Mouse (Mus musculus) c-Kit-positive CD71-negative TER-119-negative erythroid progenitor cells, embryonic 14.5 days (primary cell): ENCODE results near the gene Arntl.
A peak's percentile ranks its signal among the peaks of the same experiment; 100 is the strongest.

Source experiments
- DNase-seq: peaks from one replicate; pipeline ENCODE4 v3.0.0-alpha.2; 2013; ENCODE audit warnings: low read depth

The Arntl gene

DNA sequence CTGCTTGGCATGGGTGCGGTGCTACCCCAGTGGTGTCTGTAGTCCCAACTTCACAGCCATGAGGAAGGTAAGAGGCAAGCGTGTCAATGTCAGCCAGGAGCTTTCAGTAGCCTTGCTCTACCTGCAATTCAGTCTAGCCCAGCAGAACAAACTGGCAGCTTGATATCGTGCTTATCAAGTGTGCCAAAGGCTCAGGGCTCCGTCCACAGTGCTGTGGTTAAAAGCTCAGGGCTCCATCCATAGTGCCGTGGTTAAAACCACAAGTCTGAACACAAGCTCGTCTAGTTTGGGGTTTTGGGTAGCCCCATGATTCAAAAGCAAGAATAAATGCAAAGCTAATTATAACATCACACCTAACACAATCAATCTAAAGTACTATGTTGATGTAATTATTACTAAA, 87.3 kb downstream of the Arntl start:
- peak; percentile 26 for DNase-seq

DNA sequence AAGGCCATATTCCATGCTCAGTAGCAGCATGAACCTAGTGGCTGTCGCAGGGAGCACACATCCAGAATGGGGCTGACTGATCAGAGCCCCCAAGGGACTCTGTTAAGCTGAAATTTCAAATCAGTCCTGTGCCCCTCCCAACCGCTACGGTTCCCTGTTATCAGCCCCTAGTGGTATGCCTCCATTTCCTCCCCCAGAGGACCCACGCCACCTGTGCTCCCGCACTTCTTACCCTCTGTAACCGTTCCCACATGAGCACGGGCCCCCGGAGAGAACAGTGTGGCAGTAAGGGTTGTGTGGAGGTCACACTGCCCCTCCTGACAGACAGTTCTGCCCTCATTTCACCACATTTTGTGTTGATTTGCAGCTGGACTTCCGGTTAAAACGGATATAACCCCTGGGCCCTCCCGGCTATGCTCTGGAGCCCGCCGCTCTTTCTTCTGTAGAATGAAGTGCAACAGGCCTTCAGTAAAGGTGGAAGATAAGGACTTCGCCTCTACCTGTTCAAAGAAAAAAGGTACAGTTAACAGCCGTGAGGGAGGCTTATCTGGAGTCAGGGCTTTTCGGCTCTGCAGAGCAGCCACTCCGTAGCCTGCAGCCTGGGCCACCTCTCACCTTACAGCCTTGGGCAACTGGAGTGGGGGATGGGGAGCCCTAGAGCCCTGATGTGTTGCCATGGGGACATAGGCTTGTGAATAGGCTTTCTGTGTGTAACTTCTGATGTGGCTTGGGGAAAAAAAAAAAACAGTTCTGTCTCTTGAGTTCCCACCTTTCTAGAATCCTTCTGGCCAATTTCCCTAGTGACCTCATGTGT, 88.0 kb downstream of the Arntl start:
- peak; percentile 43 for DNase-seq

DNA sequence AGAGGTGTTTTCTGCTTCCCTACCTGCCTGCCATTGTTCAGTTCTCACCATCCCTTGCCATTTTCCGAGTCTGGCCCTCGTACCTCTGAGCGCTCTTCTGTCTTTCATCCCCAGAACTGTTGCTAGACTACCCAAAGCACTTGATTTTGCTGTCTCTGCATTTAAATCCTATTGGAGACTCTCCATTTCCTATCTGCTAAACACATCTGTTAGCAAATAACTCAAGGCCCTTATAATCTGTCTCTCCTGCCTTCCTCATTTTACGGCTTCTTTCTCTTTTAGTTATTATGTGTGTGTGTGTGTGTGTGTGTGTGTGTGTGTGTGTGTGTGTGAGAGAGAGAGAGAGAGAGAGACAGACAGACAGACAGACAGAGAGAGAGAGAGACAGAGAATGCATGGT, 90.5 kb downstream of the Arntl start:
- no peak for DNase-seq

DNA sequence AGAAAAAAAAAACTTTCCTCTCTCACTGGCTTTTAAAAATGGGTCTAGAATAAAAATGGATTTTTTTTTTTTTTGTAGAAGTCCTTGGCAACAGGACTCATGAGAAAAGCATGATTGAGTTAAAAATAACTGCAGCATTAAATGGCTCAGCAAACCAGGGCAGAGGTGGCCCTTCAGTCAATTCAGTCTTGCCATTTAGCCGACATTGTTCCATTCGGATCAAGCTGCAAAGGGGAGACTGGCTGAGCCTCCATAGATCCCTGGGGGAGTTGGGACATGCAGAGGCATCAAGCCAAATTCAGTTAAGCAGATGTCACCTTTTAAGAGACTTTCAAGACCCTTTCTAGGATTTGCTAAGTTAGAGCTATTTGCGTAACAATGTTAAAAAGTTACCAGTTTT, 102.9 kb downstream of the Arntl start:
- no peak for DNase-seq

DNA sequence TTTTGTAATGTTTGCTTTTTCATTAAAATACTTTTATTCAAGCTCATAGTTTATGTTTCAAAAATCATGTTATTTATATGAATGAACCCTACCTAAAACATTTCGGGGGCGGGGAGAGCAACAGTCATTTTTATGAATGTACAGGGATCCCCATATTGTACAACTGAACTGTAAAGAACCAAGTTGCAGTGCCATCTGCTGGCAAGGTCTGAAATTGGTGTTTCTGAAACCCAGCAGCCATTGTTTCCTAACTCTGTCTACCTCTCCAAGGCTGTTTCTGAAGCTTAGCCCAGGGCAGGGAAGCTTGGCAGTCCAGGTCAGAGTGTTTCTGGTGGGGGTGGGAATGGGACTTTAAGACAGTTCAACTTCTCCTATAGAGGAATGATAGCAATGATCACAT, 104.5 kb downstream of the Arntl start:
- peak; percentile 39 for DNase-seq

DNA sequence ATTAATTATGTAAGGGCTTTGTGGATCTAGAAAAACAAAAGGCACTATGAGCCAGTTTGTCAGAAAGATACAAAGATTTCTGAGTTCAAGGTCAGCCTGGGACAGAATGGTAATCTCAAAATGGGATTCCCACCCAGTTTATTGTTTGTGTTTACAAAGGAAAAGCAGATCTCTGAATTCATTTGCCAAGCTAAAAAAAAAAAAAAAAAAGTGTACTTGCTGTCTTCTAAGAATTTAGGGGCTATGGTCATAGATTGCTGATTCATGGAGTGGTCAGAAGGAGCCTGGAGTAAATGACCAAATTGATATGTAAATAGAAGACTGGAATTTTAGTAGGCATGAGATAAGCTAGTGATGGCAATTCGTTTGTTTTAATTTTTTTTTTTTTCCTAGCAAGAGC, 112.9 kb downstream of the Arntl start:
- no peak for DNase-seq

DNA sequence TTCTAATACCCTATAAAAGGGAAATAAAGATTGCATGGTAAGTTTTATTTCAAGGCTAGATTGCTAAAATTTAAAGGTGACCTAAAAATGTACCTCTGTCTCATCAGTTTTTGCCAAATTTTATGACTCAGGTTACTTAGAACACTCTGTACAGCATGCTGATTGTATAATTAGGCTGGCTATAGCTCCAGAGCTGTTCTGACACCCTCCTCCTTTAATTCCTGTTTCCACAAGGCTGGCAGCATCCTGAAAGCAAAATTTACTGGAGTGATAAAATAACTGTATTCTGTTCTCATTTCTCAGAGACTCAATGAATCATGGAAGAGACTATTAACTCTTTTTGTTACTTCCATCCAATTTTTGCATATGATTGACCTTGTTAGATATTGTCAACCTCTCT, 126.8 kb downstream of the Arntl start:
- no peak for DNase-seq

DNA sequence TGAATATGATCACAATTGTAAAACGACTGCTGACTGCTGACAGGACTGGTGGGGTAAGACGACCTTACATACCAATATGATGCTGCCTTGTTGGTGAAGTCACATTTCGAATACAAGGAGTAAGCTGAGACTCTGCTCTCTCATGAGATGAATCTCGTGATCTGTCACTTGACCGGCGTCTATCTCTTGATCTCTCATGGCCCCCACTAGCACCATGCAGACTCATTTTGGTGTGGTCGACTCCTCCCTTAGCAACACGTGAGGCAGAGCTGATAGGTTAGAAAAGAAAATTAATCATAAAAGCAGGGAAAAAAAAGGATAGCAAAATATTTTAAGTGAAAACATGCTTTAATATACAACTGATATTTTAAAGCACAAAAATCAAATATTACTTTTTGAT, 128.0 kb downstream of the Arntl start:
- DNase-seq, result no peak

DNA sequence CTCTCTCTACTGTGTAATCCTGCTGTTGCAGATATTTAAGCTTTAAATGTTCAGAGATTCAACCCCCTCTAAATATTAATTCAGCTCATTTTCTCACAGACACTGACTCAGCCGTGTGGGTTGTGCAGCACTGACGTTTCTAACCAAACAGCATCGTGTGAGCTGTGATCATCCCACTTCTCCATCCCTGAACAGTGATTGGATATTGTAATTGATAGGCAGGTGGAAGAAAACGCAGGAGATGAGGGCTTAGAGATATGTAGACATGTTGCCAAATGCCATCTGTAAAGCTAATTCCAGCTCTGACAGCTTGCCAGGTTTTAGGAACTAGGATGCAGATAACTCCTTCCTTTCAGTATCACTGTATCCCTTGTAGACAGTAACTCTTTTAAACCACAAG, 140.0 kb downstream of the Arntl start:
- DNase-seq, result no peak

DNA sequence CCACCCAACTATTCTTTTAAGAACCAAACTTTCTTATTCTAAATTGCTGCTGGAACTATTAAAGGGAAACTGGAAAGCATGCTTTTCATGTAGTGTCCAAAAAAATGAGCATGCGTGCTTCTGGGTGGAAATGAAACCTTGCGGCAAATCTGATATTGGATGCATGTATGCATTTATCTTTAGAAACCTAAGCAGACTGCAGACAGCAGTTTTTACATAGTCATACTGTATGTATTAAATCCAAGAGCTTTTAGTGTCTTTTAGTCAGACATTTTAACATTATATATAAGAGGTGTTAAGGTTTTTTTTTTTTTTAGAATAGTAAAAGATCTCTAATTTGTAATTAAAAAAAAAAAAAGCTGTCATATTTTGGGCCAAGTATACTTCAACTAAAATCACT, 140.4 kb downstream of the Arntl start:
- no peak for DNase-seq

DNA sequence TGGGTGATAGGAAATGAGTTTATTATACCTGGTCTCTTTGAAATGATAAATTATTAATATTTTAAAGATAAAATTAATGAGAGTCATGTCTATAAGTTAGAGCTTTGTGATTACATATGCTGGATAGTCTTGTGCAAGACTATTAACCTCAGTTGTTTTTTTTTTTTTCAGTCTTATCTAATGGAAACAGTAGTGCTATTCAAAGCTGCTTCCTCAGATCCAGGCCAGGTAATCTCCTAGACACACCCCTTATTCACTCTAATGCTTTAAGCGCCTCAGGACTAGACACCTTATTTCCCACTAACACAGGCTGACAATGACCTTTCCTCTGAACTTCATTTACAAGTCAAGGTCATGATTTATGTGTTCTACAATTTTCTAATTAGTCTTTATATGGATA, 141.8 kb downstream of the Arntl start:
- DNase-seq, result no peak
